Mouse (Mus musculus): ENCODE data around the gene Map4k4.

The Map4k4 gene

DNA sequence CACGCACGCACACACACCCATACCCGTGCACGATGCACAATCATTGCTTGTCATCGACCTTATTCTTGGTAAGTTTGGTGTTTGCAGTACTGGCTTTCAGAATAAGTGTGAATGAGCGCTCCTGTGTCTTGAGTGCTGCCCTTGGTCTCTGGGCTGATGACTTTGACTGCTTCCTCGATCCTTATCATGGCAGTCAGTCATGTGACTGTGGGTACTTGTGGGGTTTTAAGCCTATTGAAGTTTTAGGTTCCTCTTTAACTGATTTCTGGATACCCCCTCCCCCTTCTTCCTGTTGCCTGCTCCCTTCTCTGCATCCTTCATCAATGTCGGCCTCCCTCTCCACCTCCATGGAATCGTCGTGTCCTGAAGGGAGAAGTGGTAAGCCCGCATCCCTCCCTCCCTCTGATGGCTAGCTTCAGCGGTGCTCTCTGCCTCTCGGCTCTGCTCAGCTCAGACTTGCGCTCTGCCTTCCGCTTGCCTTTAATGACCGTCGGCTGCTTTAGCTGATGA is 107.3 kb downstream of the Map4k4 start:
- DNase-seq = no peak

DNA sequence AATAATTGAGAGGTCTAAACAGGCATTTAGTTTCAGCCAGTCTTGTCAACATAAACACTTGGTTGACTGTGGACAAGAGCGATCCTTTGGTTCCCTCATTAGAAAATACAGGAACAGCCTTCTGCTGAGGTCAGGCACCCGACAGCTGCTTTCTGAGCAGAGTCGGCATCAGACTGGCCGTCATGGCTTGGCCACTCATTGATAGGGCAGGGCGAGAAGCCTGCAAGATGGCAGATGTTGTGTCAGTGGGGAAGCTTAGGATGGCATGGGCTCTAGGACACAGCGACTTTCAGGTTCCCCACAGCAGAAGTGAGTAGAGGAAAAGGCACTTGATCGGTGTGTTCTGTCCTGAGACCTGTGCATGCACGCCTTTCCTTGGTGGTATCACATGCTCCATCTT is 112.0 kb downstream of the Map4k4 start:
- DNase-seq = no peak

DNA sequence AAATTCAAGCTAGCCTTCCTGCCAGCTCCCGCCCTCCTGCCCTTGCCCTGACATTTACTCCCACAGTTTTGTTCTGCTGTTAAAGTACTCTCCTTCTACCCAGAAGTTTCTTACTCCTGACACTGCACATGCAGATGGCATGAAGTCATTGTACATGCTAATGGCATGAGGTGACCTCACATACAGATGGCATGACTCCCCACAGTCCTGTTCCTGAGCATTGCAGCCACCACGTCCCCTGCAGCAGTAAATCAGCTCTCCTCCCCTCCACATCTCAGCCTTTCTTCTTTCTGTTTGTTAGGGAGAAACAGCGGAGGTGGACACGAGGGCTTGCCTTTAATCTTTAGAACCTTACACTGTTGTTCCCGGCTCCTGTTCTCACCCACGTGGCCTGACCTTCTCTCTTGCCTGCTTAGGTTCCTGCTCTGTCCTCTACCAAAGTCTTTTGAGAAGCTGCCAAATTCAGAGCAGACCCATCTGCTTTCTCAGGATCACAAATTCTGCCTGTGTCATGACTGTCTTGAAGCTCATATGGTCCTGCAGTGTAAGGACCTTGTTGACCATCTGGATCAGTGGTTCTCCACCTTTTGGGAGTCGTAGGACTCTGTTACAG is 114.5 kb downstream of the Map4k4 start:
- no peak for DNase-seq

DNA sequence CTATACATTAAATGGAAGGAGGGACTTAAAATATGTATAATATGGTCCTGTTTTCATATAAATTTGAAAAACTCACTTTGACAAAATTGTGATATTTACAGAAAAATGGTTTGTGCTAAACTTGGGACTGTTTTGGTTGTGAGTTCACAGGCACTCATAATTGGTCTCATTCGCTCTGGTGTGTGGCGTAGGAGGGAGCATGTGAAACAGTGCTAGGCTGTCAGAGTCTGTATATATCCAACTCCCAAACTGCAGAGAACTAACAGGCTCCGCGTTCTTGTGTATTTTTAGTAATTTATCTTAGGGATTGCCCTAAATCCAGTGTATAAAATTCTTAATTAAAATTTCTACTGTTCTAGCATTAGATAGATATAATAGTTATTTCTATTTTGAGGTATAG is 120.9 kb downstream of the Map4k4 start:
- no peak for DNase-seq

DNA sequence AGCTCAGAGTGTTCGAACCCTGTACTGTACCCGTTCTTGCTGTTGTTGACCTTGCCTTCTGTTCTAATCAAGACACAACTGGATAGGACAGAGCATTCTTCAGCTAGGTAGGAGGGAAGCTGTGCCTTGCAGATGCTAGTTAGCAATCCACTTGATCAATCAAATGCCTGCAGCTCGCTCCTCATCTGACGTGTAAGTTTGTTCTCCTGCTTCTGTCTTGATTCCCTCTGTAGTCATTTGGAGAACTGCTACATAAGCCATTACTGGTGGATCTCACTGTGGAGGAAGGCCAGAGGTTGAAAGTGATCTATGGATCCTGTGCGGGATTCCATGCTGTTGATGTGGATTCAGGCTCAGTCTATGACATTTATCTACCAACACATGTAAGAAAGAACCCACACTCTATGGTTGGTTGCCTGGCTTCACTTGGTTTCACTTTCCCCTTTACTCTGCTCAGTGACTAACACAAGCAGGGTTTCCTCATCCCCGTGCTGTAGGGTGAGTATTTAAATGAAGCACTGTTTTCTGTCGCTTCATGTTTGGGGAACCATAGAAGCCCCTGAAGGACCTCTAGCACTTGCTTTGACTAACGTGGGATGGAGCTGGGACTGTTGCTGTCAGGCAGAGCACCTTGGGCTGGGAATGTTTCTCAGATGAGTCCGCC is 121.9 kb downstream of the Map4k4 start:
- DNase-seq = no peak

DNA sequence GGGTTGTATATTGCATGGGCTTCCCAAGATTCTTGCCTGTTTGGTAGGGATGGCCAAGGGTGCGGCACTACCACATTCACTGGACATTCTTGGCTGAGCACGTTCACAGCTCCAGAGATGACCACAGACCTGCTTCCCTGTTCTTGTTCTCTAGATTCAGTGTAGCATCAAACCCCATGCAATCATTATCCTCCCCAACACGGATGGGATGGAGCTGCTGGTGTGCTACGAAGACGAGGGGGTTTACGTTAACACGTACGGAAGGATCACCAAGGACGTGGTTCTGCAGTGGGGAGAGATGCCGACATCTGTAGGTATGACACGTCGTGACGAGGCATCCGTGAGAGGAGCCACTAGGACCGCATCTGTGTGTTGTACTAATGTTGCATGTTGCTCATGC is 122.5 kb downstream of the Map4k4 start:
- no peak for DNase-seq

DNA sequence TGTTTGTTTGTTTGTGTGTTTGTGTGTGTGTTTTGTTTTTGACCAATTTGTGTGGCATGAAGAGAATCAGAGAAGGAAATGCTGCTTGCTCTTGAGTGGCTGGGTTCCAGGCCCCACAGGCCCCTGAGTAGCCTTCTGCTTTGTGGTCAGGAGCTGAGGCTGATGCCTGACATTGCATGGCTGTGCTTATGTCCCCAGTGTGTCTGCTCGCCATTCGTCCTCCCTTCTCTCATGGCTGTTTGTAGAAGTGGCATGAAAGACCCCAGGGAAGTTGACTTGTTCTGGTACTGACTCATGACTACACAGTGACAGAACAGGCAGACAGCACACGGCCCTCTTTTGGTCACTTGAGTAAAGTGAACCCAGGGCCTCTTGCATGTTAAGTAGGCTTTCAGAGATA is 123.0 kb downstream of the Map4k4 start:
- DNase-seq = no peak

DNA sequence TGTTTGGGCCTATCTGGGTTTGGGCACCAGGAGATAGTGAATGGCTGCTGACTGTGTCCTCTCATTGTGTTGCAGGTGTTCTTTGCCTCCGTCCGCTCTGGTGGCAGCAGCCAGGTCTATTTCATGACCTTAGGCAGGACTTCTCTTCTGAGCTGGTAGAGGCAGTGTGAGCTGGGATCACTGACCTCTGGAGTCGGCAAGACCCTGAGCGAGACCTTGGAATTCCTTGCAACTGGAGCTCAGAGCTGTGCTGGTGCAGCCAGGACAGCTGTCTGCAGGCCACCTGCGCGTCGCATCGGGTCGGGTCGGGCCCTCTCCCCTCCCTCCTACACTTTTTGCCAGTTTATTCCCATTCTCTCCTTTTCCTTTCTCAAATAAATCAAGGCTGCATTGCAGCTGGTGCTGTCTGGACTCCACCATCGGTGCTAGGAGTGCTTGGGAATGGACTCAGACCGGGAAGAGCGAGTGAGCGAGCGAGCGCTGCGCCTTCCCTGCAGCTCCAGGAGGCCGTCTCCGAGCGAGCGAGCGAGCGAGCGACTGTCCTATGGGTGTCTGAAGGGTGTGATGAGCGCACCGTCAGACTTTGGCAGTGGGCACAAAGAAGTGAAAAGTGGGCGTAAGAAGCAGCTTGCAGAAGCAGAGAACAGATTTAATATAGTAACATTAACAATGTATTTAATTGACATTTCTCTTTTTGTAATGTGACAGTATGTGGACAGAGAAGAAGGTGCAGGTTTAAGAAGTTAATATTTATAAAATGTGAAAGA is 124.0 kb downstream of the Map4k4 start:
- peak in 1 of 2 experiments; percentile 22 for DNase-seq

DNA sequence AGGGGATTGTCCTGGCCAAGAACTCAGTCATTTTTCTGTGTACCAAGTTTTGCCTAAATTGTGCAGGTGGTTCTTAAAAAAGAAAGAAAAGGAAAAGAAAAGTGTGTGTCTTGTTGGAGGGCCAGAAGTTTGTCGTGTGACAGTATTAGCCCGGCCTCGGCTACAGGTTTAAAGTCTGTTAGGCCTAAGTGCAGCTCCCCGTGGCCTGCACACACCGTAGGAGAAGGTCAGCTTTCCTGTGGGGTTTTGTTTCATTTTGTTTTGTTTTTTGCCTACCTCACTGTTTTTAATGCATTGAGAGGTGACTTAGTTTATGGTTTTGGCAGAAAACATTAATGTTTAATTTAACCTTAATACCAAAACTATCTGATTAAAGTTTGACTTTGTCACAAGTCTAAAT is 124.7 kb downstream of the Map4k4 start:
- peak; percentile 28 to 48 for DNase-seq

DNA sequence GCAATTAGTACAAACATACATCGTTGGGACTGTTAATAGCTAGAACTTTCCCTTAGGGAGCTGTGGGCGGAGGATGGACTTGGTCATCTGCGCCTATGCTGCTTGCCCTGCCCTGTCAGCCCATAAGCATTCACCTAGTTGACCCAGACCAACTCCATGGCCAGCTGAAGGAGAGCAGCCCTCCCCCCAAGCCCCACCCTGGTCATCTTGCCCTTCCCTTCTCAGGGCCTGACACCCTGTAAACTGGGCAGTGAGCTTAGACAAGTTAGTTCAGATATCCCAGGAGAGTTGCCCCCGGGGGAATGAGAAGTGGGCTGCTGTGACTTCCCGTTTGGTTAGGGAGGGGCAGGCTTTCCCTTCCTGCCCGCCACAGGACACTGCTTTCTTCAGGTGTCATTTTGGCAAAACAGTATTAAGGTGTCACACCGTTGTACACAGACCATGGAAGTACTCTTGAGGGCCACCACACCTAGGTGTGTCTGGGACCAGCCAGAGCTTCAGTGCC is 126.5 kb downstream of the Map4k4 start:
- no peak for DNase-seq

DNA sequence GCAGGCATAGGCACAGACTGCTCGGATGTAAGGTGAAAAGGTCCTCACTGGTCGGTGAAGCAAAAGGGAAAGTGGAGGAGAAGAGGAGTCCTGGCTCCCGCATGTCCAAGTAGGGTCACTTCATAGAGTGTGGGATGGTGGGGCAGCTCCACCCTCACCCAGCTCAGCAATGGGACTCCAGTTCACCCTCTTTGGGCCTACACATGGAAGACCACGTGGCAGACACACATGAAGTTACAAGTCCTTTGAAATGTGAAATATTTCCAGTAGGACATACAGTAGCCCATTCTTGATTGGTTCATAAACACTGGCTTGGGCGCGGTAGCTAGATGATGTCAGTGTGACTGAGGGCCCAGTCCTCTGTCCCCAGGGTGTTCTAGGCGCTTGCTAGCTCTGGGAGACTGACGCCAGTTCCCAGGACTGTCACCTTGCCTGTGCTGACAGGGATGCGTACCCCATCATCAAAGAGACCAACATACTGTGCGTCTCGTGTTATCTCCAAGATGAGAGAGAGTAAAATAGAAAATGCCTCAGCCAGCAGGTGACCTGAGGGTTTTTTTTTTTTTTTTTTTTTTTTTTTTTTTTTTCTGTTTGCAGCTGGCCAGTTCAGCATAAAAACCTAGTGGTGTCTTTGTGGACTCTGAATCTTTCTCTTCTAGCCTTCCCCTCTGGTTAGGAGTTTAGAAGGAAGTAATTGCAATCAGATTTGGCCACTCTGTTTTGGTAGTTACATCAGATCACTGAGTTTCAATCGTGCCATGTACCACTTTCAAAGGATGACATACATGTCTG is 127.7 kb downstream of the Map4k4 start:
- DNase-seq = no peak

DNA sequence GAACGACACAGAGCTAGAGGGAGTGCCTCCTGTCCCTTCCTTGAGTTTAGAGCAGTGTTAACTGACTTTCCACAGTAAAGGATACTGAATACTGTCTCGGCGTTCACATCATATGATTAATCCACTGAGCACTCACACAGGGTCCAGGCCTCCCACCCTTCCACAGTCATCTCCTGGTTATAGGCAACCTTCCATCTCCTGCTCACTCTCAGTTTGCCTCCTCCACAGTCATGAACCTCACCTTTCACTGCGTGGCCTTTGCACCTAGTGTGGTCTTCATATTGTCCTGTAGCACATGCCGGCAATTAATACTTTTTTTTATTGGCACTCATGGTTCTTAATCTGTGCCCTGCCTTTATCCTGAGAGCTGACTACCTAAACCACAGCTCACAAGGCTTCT is 128.9 kb downstream of the Map4k4 start:
- no peak for DNase-seq

DNA sequence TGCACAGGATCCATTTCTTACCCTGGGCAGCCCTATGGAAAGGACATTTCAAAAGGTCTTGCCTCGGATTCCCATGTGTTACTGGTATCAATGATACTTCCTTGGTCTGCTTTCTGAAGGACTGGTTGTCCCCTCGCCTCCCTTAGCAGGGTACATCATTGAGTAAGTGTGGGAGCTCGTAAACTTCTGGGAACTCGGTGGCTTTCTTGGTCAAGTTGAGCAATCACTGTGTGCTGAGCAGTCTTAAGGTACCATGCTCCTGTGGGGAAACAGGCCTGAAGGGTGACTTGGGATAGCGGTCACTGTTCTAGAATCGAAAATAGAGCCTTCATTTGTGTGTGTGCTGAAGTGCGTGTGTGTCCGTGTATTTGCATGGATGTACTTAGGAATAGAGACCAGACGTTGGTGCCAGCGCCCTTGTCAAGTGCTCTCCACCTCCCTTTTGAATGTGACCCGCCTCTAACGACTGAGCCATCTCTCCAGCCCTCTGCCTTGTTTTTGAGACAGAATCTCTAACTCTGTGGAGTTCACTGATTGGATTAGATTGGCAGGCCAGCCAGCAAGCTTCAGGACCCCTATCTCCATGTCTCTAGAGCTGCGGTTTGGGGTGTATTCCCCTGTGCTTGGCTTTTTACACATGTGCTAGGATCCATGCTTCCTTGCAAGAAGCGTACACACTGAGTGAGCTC is 129.7 kb downstream of the Map4k4 start:
- no peak for DNase-seq

DNA sequence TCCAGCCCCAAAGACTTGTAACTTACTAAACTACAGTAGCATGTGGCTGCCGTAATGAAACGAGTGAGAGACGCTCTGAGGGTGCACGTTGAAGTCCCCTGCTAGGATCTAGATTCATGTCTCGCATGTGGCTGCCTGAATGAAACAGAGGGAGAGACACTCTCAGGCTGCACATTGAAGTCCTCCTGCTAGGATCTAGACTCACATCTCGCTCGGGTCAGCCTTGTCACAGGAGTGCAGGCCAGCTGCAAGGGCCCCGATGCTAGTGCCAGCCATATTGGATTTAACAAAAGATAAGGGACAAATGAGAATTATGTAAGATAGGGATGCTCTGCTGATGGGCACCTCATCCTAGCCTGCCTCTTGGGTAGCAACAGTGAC is 130.3 kb downstream of the Map4k4 start:
- no peak for DNase-seq

DNA sequence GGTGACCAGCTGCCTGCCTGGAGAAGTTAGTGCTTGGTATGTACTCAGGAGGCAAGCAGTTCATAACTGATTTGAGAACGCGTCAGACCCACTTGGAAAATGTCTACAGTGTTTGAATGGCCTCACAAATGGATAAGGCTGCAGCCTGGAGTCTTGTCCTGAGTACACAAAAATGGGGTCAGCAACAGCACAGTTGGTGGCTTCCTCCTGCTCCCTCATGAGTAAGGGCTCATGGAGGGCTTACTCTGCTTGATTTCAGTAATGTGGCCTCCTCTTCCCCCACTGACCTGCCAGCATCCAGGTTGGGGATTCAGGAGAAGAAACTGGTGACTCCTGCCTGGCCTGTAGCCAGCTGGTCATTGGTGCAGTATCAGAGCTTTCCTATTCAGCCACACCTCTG is 130.9 kb downstream of the Map4k4 start:
- DNase-seq = no peak

DNA sequence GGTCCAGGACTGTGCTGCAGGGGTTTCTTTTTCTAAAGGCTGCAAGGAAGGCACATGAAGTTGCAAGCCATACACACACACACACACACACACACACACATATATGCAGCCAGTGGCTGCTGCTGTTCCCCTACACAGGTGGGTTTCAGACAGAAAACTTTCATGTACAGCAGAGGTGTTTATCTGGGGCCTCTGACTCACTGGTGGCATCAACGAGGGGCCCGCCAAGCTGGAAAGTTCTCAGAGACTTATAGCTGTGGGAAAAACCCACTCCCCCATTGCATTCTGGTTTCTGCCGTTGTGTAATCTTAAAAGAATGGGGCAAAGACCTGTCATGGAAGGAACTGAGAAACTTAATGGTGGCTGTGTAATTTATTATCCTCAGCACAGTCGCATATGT is 132.6 kb downstream of the Map4k4 start:
- no peak for DNase-seq

DNA sequence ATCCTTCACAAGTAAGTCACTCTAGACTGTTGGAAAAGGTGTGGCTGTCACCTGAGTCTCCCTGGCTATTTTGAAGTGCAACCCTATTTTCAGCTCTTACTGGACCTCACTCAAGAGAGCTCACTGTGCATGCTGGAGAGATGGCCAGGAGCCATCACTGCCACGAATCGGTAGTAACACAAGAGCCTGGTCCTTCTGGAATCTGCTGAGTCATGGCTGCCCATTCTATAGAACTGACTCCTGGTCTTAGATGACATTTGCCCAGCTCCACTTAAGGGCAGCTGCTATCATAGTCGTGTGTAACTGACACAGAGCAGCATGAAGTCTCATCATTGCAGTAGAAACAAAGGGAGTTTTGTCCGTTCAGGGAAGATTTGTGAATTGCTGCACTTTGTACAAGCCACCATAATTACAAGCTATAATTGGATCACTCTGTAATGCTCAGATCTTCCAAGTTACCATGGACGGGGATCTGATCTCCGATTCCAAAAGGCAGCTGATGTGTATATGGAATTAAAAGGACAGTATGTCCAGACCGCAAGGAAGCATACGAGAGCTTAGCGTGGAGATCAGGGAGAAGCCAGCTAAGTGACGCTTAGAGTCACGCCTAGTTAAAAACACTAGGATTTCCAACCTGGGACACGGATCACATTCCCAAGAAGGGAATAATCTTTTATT is 133.2 kb downstream of the Map4k4 start:
- DNase-seq = no peak

DNA sequence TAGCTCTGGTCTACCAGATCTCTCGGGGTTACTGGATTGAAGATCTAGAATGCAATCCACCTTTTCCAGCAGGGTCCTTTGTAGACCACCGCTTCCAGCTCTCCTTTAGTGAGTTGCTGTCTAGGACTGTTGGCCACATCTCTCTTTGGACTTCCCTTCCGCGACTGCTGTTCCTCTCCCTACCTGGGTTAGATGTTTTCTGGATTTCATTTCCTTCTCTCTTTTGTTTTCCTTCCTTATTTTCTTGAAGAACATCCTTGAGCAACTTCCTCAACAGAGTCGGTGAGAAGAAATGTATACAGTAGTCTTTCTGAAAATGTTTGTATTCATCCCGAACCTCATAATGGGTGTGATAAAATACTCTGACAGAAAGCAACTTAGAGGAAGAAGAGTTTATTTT is 137.1 kb downstream of the Map4k4 start:
- DNase-seq = no peak

DNA sequence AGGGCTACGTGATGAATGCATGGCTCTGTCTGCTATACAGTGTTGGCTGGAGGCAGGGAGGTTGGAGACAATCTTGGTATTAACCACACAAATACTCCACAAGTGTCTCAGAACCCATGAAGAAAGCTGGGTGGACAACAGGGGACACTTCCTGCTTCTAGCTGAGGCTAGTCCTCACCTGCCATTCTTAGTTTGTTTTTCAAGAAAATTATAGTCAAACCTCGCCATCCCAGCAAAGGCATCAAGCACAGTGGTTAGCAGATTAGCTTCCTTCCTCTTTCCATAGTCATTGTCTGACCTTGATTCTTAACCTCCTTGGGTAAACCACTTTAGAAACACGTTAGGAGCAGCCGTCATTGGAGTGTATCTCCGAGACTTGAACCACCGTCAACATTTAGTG is 145.0 kb downstream of the Map4k4 start:
- no peak for DNase-seq

DNA sequence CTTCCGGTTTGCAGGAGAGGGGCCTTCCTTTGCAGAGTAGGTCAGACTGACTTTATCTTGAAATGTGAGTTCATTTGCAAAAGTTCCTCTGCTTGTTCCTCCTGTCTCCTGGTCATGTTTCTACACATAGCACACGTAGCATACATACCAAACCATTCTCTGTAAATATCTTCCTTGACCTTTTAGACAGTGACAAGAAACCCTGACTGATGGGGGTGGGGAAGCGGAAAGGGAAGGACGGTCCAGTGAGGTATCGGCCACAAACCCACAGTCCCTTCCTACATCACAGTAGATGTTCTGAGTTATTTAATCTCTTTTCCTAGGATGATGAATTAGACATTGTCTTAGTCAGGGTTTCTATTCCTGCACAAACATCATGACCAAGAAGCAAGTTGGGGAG is 145.9 kb downstream of the Map4k4 start:
- no peak for DNase-seq

DNA sequence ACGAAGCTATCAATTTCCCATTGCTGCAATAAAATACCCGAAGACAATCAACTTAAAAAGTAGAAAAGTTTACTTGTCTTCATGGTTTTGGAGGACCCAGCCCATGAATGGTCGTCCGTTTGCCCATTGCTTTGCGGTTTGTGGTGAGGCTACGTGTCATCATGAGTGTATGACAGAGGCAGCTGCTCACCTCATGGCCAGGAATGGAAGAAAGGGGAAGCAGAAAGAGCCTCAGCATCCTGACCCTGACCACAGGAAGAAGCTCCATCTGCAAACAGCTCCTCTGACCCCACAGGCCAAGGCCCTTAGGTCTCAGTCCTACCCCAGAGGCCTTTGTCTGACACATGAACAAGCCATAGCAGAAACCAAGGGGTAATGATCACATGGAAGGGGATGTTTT is 150.4 kb downstream of the Map4k4 start:
- no peak for DNase-seq

DNA sequence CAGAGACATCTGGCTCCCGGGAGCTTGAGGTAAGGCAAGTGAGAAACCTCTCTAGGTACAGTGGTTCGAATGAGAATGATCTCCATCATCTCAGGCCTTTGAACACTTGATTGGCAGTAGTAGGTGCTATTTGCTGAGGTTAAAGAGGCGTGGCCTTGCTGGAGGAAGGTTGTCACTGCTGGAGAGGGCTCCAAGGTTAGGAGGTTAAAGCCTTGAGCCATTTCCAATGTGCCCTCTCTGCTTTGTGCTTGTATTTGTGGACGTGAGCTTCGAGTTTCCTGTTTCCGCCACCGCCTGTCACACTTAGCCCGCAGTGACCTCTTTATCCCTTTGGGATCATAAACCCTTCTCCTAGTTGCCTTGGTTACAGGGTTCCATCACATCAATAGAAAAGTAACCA is 151.4 kb downstream of the Map4k4 start:
- no peak for DNase-seq
